Mouse (Mus musculus) embryonic fibroblast, embryonic 13.5 days (primary cell): ENCODE results near the gene Nol6. TPM values are rescaled to one million over a fixed set of nuclear protein-coding genes. Genes with fewer than 3 reads are reported as not detected.

Source experiments
- H3K27ac ChIP-seq: 2 replicates; pipeline ENCODE4 v1.5.1; 2012; ENCODE audit warnings: low read length, control low read depth, inconsistent platforms; ENCODE audit not compliant: insufficient read depth
- H3K4me1 ChIP-seq: 2 replicates; pipeline ENCODE4 v1.6.1; 2011; ENCODE audit warnings: low read length; ENCODE audit not compliant: control insufficient read depth, insufficient read depth
- H3K4me3 ChIP-seq: 2 replicates; pipeline ENCODE4 v1.5.1; 2011; ENCODE audit warnings: mild to moderate bottlenecking, control low read depth, low read length; ENCODE audit not compliant: insufficient read depth
- CTCF ChIP-seq: IDR thresholded peaks from 2 replicates; pipeline ENCODE4 v1.5.1; 2011; ENCODE audit warnings: mild to moderate bottlenecking, control low read depth, low read length, moderate library complexity, borderline replicate concordance; ENCODE audit not compliant: insufficient read depth
- POLR2A ChIP-seq: IDR thresholded peaks from 2 replicates; pipeline ENCODE4 v1.6.1; 2011; ENCODE audit warnings: low read depth, mild to moderate bottlenecking, control low read depth, low read length, moderate library complexity
- polyA plus RNA-seq: library from polyadenylated mRNA; stranded (reverse); fragments of >200 nt; gene quantifications from 2 replicates; pipeline ENCODE4 v1.2.4, GENCODE M21; 2011; ENCODE audit warnings: low read depth; ENCODE audit not compliant: missing spikeins, insufficient read length

The Nol6 gene
- polyA plus RNA-seq, 1 experiment = 25.1 TPM

- Histone ChIP-seq H3K4me3 (no peak overlapping the region), H3K4me1 (no peaks in the 10 kb centered on the region), H3K27ac (no peak overlapping the region)
- TF ChIP-seq CTCF (no peak), POLR2A (no peak)
Observed at GRCm38 (mm10) chr4:41142601-41143000, 18.3 kb upstream of the Nol6 start.

DNA sequence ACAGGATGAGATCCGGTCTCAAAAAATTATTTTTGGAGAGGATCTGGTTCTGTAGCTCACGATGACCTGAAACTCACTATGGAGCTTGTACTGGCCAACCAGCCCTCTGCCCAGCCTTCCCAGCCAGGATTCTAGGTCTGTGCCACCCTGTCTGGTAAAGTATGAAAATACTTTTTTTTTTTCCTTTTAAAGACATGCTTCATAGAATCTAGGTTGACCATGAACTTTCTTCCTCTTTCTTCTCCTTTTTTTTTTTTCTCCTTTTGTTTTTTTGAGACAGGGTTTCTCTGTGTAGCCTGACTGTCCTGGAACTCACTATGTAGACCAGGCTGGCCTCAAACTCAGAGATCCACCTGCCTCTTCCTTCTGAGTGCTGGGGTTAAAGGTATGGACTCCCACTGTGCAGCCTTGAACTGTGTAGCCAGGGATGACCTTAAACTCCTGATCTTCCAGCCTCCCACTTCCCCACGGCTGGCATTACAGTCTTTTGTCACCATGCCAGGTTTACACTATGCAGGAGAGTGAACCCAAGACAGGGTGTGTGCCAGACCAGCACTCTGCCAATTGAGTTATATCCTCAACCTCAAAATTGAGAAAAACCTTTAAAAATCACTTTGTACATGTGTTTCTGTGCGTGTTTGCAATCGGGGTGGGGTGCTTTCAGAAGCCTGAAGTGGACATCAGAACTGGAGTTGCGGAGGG lies 16.1 kb upstream of the Nol6 start:
- Histone ChIP-seq H3K27ac (no peak overlapping the region), H3K4me3 (no peak overlapping the region), H3K4me1 (no peaks in the 10 kb centered on the region)
- TF ChIP-seq POLR2A (no peak), CTCF (no peak)

DNA sequence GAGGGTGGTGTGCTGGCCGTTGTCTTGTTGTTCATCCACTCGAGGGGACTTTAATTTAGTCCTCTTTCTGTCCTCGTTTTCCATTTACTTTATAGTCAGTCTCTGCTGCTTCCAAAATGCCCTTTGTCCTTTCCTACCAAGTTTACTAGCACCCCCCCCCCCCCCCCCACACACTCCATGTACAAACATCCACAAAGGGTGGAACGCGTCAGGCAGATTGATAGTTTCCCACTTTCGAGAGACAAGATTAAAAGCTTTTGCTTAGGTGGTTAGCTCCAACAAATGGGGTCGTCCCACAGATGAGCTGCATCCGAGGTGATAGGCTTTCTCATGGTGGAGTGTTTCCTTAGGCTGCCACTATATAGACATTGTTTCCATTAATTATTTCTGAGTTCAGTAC lies 12.6 kb upstream of the Nol6 start:
- TF ChIP-seq CTCF (no peak), POLR2A (no peak)
- H3K4me1 ChIP-seq = 0 out of 2 replicates have a peak, but pooled peaks cover 2% of the 10 kb centered on the region
- peak overlapping the region; percentile 99 for H3K27ac ChIP-seq
- peak overlapping the region; percentile 94 for H3K4me3 ChIP-seq

- peak overlapping the region; percentile 94 for H3K4me3 ChIP-seq
- 0 out of 2 replicates have a peak, but pooled peaks cover 2% of the 10 kb centered on the region for H3K4me1 ChIP-seq
- TF ChIP-seq POLR2A (peak; percentile 48), CTCF (no peak)
- peak overlapping the region; percentile 99 for H3K27ac ChIP-seq
Observed at GRCm38 (mm10) chr4:41136454-41136805, 12.2 kb upstream of the Nol6 start.

- TF ChIP-seq POLR2A (peak; percentile 30; the same call in 1 of the 2 replicates), CTCF (no peak)
- Histone ChIP-seq H3K27ac (peak within 1 kb of the TSS; percentile 99), H3K4me1 (peaks cover 2% of the 10 kb centered on the region; the same call in 1 of the 2 replicates), H3K4me3 (peak within 1 kb of the TSS; percentile 94)
Observed at GRCm38 (mm10) chr4:41135711-41136453, 11.6 kb upstream of the Nol6 start, which contains the start of gene Ube2r2. TSS of gene Ube2r2 (plus strand) at chr4:41135743.

DNA sequence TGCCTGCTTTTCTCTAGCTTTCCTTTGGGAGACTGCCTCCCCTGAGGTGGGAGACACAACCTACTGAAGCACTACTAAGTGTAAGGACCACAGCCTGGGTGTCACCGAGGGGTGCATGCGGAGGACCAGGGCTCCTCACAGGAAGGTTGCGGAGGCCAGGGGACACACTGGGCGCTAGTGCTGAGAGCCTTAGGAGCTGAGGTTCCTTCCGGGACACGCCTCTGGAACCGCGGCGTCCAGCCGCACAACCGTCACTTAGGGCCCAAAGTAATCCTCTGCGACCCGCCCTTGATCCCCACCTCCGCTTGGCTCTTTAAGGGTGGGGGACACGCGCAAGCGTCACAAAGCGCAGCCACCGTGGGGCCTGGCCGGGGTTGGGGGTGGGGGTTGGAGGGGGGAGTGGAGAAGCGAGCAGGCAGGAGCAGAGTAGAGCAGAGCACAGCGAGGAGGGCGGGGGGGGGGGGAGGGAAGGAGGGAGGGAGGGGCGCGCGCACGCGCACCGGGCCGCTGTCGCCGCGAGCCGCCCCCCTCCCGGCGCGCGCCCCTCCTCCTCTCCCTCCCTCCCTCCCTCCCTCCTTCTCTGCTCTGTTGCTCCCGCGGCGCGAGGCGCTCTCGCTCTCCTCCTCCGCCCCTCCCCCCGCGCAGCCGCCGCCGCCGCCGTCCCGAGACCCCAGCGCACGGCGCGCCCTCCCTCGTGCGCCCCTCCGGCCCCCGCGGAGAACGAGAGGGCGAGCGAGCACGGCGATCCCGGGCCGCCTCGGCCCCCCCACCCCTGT lies 10.9 kb upstream of the Nol6 start:
- peak; percentile 76 for TF ChIP-seq POLR2A
- TF ChIP-seq CTCF = no peak
- H3K4me1 ChIP-seq = peaks cover 2% of the 10 kb centered on the region; the same call in 1 of the 2 replicates

GRCm38 (mm10) chr4:41133529-41134291 lies 9.5 kb upstream of the Nol6 start:
- H3K4me1 ChIP-seq = peaks cover 2% of the 10 kb centered on the region; the same call in 1 of the 2 replicates
- TF ChIP-seq CTCF (no peak), POLR2A (no peak)
- H3K27ac ChIP-seq = no peak overlapping the region; the same call in 1 of the 2 replicates
- no peak overlapping the region for H3K4me3 ChIP-seq

More for the DNA sequence above, 10.9 kb upstream of the Nol6 start:
- H3K4me3 ChIP-seq = peak overlapping the region; percentile 94
- peak overlapping the region; percentile 99 for H3K27ac ChIP-seq

GRCm38 (mm10) chr4:41132471-41132870 lies 8.2 kb upstream of the Nol6 start:
- H3K4me3 ChIP-seq = no peak overlapping the region
- TF ChIP-seq POLR2A (no peak), CTCF (no peak)
- H3K4me1 ChIP-seq = peaks cover 2% of the 10 kb centered on the region; the same call in 1 of the 2 replicates
- no peak overlapping the region for H3K27ac ChIP-seq

DNA sequence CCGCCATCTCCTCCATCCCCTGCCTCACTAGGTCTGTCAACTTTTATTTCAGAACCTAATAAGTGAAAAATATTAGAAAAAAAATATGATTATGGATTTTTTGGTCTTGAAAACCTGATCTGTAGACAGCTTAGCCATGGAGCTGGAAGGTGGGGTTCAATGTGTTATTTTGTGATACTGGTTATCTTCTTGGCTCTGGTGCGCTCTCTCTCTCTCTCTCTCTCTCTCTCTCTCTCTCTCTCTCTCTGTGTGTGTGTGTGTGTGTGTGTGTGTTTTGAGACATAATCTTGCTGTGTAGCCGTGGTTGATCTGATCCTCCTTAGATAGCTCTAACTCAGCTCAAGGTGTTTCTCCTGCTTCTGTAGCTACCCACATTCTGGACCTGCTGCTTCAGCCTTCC lies 5.6 kb upstream of the Nol6 start:
- Histone ChIP-seq H3K4me3 (no peak overlapping the region), H3K4me1 (peaks cover 2% of the 10 kb centered on the region; the same call in 1 of the 2 replicates), H3K27ac (no peak overlapping the region)
- TF ChIP-seq POLR2A = no peak
- no peak for TF ChIP-seq CTCF
